Mouse (Mus musculus) hindbrain, embryonic 16.5 days (tissue): ENCODE results near the gene Atp6v0b. TPM values are rescaled to one million over a fixed set of nuclear protein-coding genes. Genes with fewer than 3 reads are reported as not detected.

Source experiments
- ATAC-seq: fragments of 200-750 bp; cut with Nextera tagmentation; 2 replicates; pipeline ENCODE4 v1.8.0; 2017; ENCODE audit warnings: moderate TSS enrichment, moderate library complexity
- H3K27ac ChIP-seq: fragments of 300-500 bp; sonication (generic); 2 replicates; pipeline ENCODE4 v1.5.1; 2014; ENCODE audit warnings: low read depth, mild to moderate bottlenecking, control low read depth, low read length, moderate library complexity
- H3K27me3 ChIP-seq: fragments of 300-500 bp; sonication (generic); replicated peaks from 2 replicates; pipeline ENCODE4 v1.6.1; 2014; ENCODE audit warnings: low read length; ENCODE audit not compliant: control insufficient read depth, insufficient read depth
- H3K36me3 ChIP-seq: fragments of 300-500 bp; sonication (generic); 2 replicates; pipeline ENCODE4 v1.6.1; 2014; ENCODE audit warnings: mild to moderate bottlenecking, low read length, moderate library complexity, mixed read lengths; ENCODE audit not compliant: control insufficient read depth, insufficient read depth
- H3K4me1 ChIP-seq: fragments of 300-500 bp; sonication (generic); 2 replicates; pipeline ENCODE4 v1.6.1; 2014; ENCODE audit warnings: low read depth, low read length; ENCODE audit not compliant: control insufficient read depth, insufficient read depth
- H3K4me2 ChIP-seq: fragments of 300-500 bp; sonication (generic); 2 replicates; pipeline ENCODE4 v1.6.1; 2014; ENCODE audit warnings: mild to moderate bottlenecking, low read length, control low read depth, moderate library complexity
- H3K4me3 ChIP-seq: fragments of 300-500 bp; sonication (generic); 2 replicates; pipeline ENCODE4 v1.5.1; 2014; ENCODE audit warnings: mild to moderate bottlenecking, low read length, control low read depth, moderate library complexity
- H3K9ac ChIP-seq: fragments of 300-500 bp; sonication (generic); 2 replicates; pipeline ENCODE4 v1.6.1; 2014; ENCODE audit warnings: low read depth, mild to moderate bottlenecking, control low read depth, low read length, moderate library complexity
- H3K9me3 ChIP-seq: fragments of 300-500 bp; sonication (generic); 2 replicates; pipeline ENCODE4 v1.6.1; 2014; ENCODE audit warnings: mild to moderate bottlenecking, low read length, moderate library complexity; ENCODE audit not compliant: control insufficient read depth
- WGBS: fragments of 180-500 bp; shearing (Covaris S2); extraction: QIAGEN DNeasy Blood & Tissue Kit; methylation state at CpG from one replicate; pipeline ENCODE4 v1.1.7; 2014; 5-methylcytosine and 5-hydroxymethylcytosine counted together
- polyA plus RNA-seq: library from polyadenylated mRNA; unstranded; fragments of >200 nt; fragmentation: Nextera tagmentation; extraction: Ambion mirVana; gene quantifications from 2 replicates; pipeline ENCODE4 v1.2.1, GENCODE M21; 2015

Atp6v0b gene
- polyA plus RNA-seq, 1 experiment from 2014 or later: 701 TPM

DNA sequence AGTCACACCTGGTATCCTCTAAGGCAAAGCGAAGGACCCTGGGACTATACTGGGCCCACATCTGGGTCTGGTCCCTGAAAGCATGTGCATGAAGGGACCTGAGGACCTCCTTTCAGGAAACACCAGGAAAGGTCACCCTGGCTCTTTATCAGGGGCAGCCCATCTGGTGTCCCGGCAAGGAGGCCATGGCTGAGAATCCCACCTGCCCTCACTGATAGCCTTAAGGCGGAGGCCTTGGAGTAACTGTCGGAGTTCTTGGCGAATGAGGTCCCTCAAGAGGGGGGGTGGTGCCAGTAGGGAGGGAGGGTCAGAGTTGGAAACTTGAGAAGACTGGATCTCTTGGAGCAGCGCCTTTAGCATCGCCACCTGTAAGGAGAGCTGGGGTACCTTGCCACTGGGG, 15.3 kb downstream of the Atp6v0b start:
- Histone ChIP-seq H3K27me3 (no peaks in the 10 kb centered on the region), H3K27ac (no peak overlapping the region), H3K36me3 (peaks cover 23% of the 10 kb centered on the region), H3K4me1 (peaks cover 5% of the 10 kb centered on the region; the same call in 1 of the 2 replicates), H3K4me3 (no peak overlapping the region), H3K9me3 (no peaks in the 10 kb centered on the region), H3K4me2 (no peak overlapping the region; the same call in 1 of the 2 replicates), H3K9ac (no peak overlapping the region)
- no peak for ATAC-seq
- 64% methylated on average over 7 of the region's 7 CpGs for WGBS

DNA sequence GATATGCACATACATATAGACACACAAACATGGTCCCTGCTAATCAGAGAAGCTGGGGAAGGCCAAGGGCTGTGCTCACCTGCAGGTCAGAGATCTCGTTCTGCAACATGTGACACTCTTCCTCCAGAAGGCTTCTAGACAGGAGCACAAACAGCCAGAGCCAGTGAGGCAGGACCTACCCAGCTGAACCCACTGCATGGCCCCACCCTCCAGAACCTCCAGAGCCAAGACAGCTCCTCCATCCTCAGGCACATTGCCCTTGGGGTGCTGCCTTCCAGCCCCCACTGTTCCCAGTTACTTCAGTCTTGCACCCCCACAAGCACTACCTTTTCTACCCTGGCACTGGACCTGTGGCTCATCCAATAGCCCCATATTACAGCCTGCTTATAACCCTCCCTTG, 16.7 kb downstream of the Atp6v0b start:
- Histone ChIP-seq H3K4me2 (no peak overlapping the region), H3K9ac (no peak overlapping the region), H3K27ac (no peak overlapping the region), H3K36me3 (peaks cover 12% of the 10 kb centered on the region), H3K27me3 (no peaks in the 10 kb centered on the region), H3K4me3 (no peak overlapping the region), H3K4me1 (peaks cover 11% of the 10 kb centered on the region; the same call in 1 of the 2 replicates), H3K9me3 (no peaks in the 10 kb centered on the region)
- WGBS: 73% methylated on average over 1 of the region's 1 CpGs
- no peak for ATAC-seq

DNA sequence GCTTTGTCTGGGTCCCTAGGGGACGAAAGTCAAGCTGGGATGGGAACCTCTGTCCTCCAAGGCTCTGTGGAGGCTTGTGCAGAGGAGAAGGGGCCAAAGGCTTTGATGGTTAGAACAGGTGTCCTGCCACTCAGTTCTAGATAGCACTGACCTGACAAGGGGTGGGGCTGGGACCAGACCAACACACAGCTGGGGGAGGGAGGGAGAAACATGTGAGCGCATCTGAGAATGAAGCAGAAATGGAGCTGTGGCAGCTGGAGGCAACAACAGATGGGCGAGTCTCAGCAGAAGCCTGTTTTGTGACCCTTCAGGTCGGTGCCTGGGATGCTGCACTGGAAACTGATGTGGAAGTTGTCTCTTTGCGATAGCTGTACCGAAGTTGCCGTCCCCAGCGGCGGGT, 17.8 kb downstream of the Atp6v0b start:
- WGBS: 60% methylated on average over 9 of the region's 9 CpGs
- Histone ChIP-seq H3K4me1 (peaks cover 11% of the 10 kb centered on the region; the same call in 1 of the 2 replicates), H3K27me3 (no peaks in the 10 kb centered on the region), H3K36me3 (peaks cover 7% of the 10 kb centered on the region), H3K4me3 (no peak overlapping the region), H3K9ac (no peak overlapping the region), H3K9me3 (no peaks in the 10 kb centered on the region), H3K4me2 (no peak overlapping the region), H3K27ac (no peak overlapping the region)
- ATAC-seq: peak; percentile 1; the same call in 1 of the 2 replicates

DNA sequence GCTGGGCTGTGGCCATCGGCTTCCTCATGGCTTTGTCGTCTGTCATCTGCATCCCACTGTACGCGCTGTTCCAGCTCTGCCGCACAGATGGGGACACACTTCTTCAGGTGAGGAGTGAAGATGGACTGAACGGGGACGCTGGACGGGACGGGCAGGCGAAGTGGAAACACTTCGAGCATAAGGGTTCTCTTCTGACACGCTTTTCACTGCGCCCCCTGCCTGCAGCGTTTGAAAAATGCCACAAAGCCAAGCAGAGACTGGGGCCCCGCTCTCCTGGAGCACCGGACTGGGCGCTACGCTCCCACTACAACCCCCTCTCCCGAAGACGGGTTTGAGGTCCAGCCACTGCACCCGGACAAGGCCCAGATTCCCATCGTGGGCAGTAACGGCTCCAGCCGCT, 19.3 kb downstream of the Atp6v0b start:
- no peaks in the 10 kb centered on the region for H3K27me3 ChIP-seq
- H3K4me3 ChIP-seq: no peak overlapping the region
- ATAC-seq: no peak
- H3K27ac ChIP-seq: no peak overlapping the region
- 0 out of 2 replicates have a peak overlapping the region, but pooled peaks have one; percentile 11 for H3K4me2 ChIP-seq
- peaks cover 11% of the 10 kb centered on the region; the same call in 1 of the 2 replicates for H3K4me1 ChIP-seq
- no peaks in the 10 kb centered on the region for H3K9me3 ChIP-seq
- H3K9ac ChIP-seq: peak overlapping the region; percentile 32; the same call in 1 of the 2 replicates
- WGBS: 16% methylated on average over 24 of the region's 24 CpGs
- peaks cover 3% of the 10 kb centered on the region; the same call in 1 of the 2 replicates for H3K36me3 ChIP-seq

DNA sequence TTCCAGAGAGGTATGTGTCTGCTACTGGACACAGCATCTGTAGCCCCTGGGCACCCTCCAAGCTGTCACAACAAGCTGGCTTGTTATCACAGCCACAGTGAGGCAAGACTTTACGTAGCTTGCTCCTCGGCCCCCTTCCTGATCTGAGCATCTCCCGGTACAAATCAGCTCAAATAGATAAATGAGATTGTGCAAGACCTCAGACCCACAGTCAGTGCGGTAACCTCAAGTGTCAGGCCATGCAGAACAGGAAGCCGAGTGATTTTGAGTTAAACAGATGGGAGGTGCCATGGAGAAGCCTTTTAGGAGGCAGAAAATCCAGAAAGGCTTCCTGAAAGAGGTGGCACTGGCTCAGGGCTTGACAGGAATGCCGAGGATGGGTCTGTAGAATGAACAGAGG, 20.1 kb downstream of the Atp6v0b start:
- Histone ChIP-seq H3K4me3 (no peak overlapping the region), H3K9ac (no peak overlapping the region), H3K4me2 (no peak overlapping the region), H3K27me3 (no peaks in the 10 kb centered on the region), H3K27ac (no peak overlapping the region), H3K9me3 (no peaks in the 10 kb centered on the region), H3K36me3 (peaks cover 3% of the 10 kb centered on the region; the same call in 1 of the 2 replicates), H3K4me1 (peaks cover 11% of the 10 kb centered on the region; the same call in 1 of the 2 replicates)
- no peak for ATAC-seq
- 73% methylated on average over 6 of the region's 6 CpGs for WGBS

DNA sequence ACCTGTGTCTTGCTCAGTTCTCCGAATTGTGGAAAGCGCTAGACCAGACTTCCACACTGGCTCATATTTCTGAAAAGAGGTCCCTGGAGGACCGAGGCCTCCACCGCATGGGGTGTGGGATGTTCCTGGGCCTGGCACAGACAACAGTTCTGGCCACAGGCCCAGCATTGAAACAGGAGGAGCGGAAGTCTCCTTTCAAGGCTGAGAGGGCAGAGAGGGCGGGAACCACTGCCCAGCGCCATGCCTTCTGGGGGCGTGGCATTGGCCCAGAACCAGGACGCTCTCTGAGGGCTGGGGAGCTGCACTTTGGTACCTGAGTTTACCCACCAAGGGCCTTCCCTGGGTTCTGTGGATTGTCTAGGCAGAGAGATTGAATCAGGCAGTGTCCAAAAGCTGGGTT, 21.1 kb downstream of the Atp6v0b start:
- H3K9ac ChIP-seq: no peak overlapping the region
- no peaks in the 10 kb centered on the region for H3K9me3 ChIP-seq
- no peaks in the 10 kb centered on the region for H3K27me3 ChIP-seq
- WGBS: 52% methylated on average over 9 of the region's 9 CpGs
- H3K4me1 ChIP-seq: peaks cover 11% of the 10 kb centered on the region; the same call in 1 of the 2 replicates
- peak overlapping the region; percentile 7; the same call in 1 of the 2 replicates for H3K27ac ChIP-seq
- ATAC-seq: peak; percentile 38; the same call in 1 of the 2 replicates
- H3K36me3 ChIP-seq: no peaks in the 10 kb centered on the region
- no peak overlapping the region for H3K4me3 ChIP-seq
- no peak overlapping the region for H3K4me2 ChIP-seq

DNA sequence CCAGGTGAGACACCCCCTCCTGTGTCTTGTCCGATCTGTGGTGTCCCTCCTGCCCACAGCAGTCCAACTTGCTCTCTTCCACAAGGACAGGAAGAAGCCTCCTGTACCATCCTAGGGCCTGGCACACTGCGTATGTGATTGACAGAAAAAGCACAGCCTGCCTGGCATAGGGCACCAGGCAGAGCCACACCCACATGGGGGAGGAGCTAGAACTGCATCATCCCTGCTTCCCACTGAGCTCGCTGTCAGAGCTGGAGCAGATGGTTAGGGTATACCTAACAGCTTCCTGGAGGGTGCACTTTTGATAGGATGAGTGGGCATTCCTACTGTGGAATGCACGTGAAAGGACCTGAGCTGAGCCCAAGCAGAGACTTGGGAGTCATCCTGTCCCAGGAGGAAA, 24.3 kb downstream of the Atp6v0b start:
- Histone ChIP-seq H3K4me1 (peaks cover 8% of the 10 kb centered on the region; the same call in 1 of the 2 replicates), H3K4me3 (no peak overlapping the region), H3K27ac (no peak overlapping the region), H3K36me3 (no peaks in the 10 kb centered on the region), H3K9me3 (no peaks in the 10 kb centered on the region), H3K27me3 (no peaks in the 10 kb centered on the region), H3K9ac (no peak overlapping the region; the same call in 1 of the 2 replicates), H3K4me2 (no peak overlapping the region)
- WGBS: 21% methylated on average over 4 of the region's 4 CpGs
- peak; percentile 67 for ATAC-seq

DNA sequence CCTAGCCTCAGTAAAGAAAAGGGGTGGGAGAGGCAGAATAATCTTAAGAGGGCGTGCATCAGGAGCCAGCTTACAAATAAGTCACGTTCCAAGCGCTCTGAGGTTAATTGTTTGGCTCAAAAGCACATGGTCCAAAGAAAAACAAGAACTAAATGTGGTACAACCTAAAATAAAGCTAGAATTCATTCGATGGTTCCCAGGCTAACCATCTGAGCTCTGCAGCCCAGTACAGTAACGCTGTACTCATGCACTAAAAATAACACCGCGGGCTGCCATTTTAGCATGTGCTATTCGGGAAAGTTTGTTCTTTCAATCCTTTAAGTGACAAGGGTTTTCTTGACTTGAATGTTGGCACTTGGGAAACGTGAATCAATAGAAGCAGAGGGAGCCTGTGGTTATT, 26.6 kb downstream of the Atp6v0b start:
- no peak overlapping the region for H3K27ac ChIP-seq
- no peak for ATAC-seq
- 73% methylated on average over 9 of the region's 9 CpGs for WGBS

DNA sequence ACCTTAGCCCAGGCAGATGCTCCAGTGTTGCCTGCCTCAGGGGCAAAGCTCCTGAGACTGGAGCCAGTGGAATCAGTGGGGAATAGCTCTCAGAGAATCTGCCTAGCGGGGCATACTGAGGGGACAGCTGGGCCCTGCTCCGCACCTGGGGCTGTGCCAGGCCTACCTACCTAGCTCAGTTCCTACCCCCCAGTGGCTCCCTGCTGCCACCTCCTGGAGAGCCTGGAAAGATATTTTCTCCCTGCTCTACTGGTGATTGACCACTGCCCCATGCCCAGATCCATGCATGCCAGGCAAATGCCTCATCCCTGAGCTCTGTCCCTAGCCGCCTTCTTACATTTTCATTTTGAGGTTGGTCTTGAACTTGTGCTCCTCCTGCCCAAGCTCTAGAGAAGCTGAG, 28.3 kb downstream of the Atp6v0b start:
- no peak overlapping the region for H3K27ac ChIP-seq
- 52% methylated on average over 3 of the region's 3 CpGs for WGBS

More for the DNA sequence above, 26.6 kb downstream of the Atp6v0b start:
- Histone ChIP-seq H3K4me3 (no peak overlapping the region), H3K36me3 (no peaks in the 10 kb centered on the region), H3K9me3 (no peaks in the 10 kb centered on the region), H3K27me3 (no peaks in the 10 kb centered on the region), H3K4me2 (no peak overlapping the region), H3K9ac (no peak overlapping the region), H3K4me1 (no peaks in the 10 kb centered on the region; the same call in 1 of the 2 replicates)

More for the DNA sequence above, 28.3 kb downstream of the Atp6v0b start:
- Histone ChIP-seq H3K27me3 (no peaks in the 10 kb centered on the region), H3K36me3 (no peaks in the 10 kb centered on the region), H3K9me3 (no peaks in the 10 kb centered on the region), H3K9ac (no peak overlapping the region), H3K4me2 (no peak overlapping the region), H3K4me1 (no peaks in the 10 kb centered on the region; the same call in 1 of the 2 replicates), H3K4me3 (no peak overlapping the region)
- ATAC-seq: no peak
